Mouse (Mus musculus) limb, embryonic 11.5 days (tissue): ENCODE results near the gene Scamp4. TPM values are rescaled to one million over a fixed set of nuclear protein-coding genes. Genes with fewer than 3 reads are reported as not detected.
A peak's percentile ranks its signal among the peaks of the same experiment; 100 is the strongest.

Experiments used
- ATAC-seq: fragments of 200-750 bp; cut with Nextera tagmentation; 2 replicates; pipeline ENCODE4 v1.8.0; 2017; ENCODE audit warnings: low read depth; ENCODE audit not compliant: insufficient number of reproducible peaks, low FRiP score, low TSS enrichment
- DNase-seq: peaks from one replicate; pipeline ENCODE4 v3.0.0-alpha.2; 2015; ENCODE audit warnings: low spot score
- H3K27ac ChIP-seq: fragments of 300-500 bp; sonication (generic); replicated peaks from 2 replicates; pipeline ENCODE4 v1.5.1; 2014; ENCODE audit warnings: low read depth, mild to moderate bottlenecking, low read length
- H3K27me3 ChIP-seq: fragments of 300-500 bp; sonication (generic); 2 replicates; pipeline ENCODE4 v1.6.1; 2014; ENCODE audit warnings: mild to moderate bottlenecking, low read length, mixed read lengths; ENCODE audit not compliant: control insufficient read depth, insufficient read depth
- H3K36me3 ChIP-seq: fragments of 300-500 bp; sonication (generic); 2 replicates; pipeline ENCODE4 v1.6.1; 2014; ENCODE audit warnings: mild to moderate bottlenecking, low read length, moderate library complexity, mixed read lengths; ENCODE audit not compliant: control insufficient read depth, insufficient read depth
- H3K4me1 ChIP-seq: fragments of 300-500 bp; sonication (generic); 2 replicates; pipeline ENCODE4 v1.6.1; 2014; ENCODE audit warnings: low read length, mixed read lengths; ENCODE audit not compliant: control insufficient read depth, insufficient read depth
- H3K4me2 ChIP-seq: fragments of 300-500 bp; sonication (generic); 2 replicates; pipeline ENCODE4 v1.6.1; 2014; ENCODE audit warnings: low read depth, mild to moderate bottlenecking, moderate library complexity; ENCODE audit not compliant: severe bottlenecking
- H3K4me3 ChIP-seq: fragments of 300-500 bp; sonication (generic); 2 replicates; pipeline ENCODE4 v1.5.1; 2014; ENCODE audit warnings: low read depth, low read length
- H3K9ac ChIP-seq: fragments of 300-500 bp; sonication (generic); 2 replicates; pipeline ENCODE4 v1.6.1; 2014; ENCODE audit warnings: mild to moderate bottlenecking, low read length
- H3K9me3 ChIP-seq: fragments of 300-500 bp; sonication (generic); 2 replicates; pipeline ENCODE4 v1.6.1; 2016; ENCODE audit warnings: low read length; ENCODE audit not compliant: control insufficient read depth
- WGBS: fragments of 180-500 bp; shearing (Covaris S2); extraction: QIAGEN DNeasy Blood & Tissue Kit; methylation state at CpG from one replicate; pipeline ENCODE4 v1.1.7; 2014; 5-methylcytosine and 5-hydroxymethylcytosine counted together
- polyA plus RNA-seq: library from polyadenylated mRNA; unstranded; fragments of >200 nt; fragmentation: Nextera tagmentation; extraction: Ambion mirVana; gene quantifications from 2 replicates; pipeline ENCODE4 v1.2.1, GENCODE M21; 2014

Scamp4 gene
- polyA plus RNA-seq, result 68.8 and 73.0 TPM in 2 replicates

GRCm38 (mm10) chr10:80602698-80603325, at the start of gene Scamp4, which contains the start of gene Adat3:
Scamp4 (plus strand) TSS chr10:80602872.
Adat3 (plus strand) TSS chr10:80602880.
- under 1% methylated on average over 54 of the region's 54 CpGs for WGBS
- Histone ChIP-seq H3K4me2 (peak within 1 kb of the TSS; percentile 90), H3K9me3 (no peaks in the 10 kb centered on the region), H3K4me3 (peak within 1 kb of the TSS; percentile 71), H3K27me3 (no peaks in the 10 kb centered on the region), H3K36me3 (peaks cover 9% of the 10 kb centered on the region), H3K4me1 (peaks cover 11% of the 10 kb centered on the region), H3K27ac (peak within 1 kb of the TSS; percentile 73), H3K9ac (peak within 1 kb of the TSS; percentile 53)
- DNase-seq, result peak; percentile 94
- ATAC-seq, result peak; percentile 91

GRCm38 (mm10) chr10:80553575-80553974, 49.1 kb upstream of the Scamp4 start:
- 87% methylated on average over 8 of the region's 8 CpGs for WGBS
- ATAC-seq (no peak), DNase-seq (no peak)
- H3K27me3 ChIP-seq, result no peaks in the 10 kb centered on the region
- H3K36me3 ChIP-seq, result peaks cover 15% of the 10 kb centered on the region
- no peaks in the 10 kb centered on the region for H3K9me3 ChIP-seq
- no peak overlapping the region for H3K27ac ChIP-seq
- no peak overlapping the region for H3K9ac ChIP-seq
- no peak overlapping the region for H3K4me2 ChIP-seq
- no peaks in the 10 kb centered on the region for H3K4me1 ChIP-seq
- H3K4me3 ChIP-seq, result no peak overlapping the region

GRCm38 (mm10) chr10:80553997-80554396, 48.7 kb upstream of the Scamp4 start:
- no peak for ATAC-seq
- Histone ChIP-seq H3K9ac (no peak overlapping the region; the same call in 1 of the 2 replicates), H3K4me2 (no peak overlapping the region), H3K27me3 (no peaks in the 10 kb centered on the region), H3K27ac (no peak overlapping the region), H3K36me3 (peaks cover 12% of the 10 kb centered on the region), H3K4me1 (no peaks in the 10 kb centered on the region), H3K9me3 (no peaks in the 10 kb centered on the region), H3K4me3 (no peak overlapping the region)
- DNase-seq, result no peak
- 90% methylated on average over 6 of the region's 6 CpGs for WGBS

GRCm38 (mm10) chr10:80557346-80557965, 45.2 kb upstream of the Scamp4 start:
- Histone ChIP-seq H3K27ac (no peak overlapping the region), H3K4me1 (peaks cover 9% of the 10 kb centered on the region), H3K36me3 (peaks cover 3% of the 10 kb centered on the region; the same call in 1 of the 2 replicates), H3K27me3 (no peaks in the 10 kb centered on the region), H3K9me3 (no peaks in the 10 kb centered on the region), H3K4me3 (no peak overlapping the region), H3K9ac (no peak overlapping the region), H3K4me2 (no peak overlapping the region)
- peak; percentile 84 for DNase-seq
- ATAC-seq, result no peak
- 41% methylated on average over 5 of the region's 5 CpGs for WGBS

- ATAC-seq (no peak), DNase-seq (no peak)
- Histone ChIP-seq H3K4me3 (no peak overlapping the region), H3K36me3 (peaks cover 3% of the 10 kb centered on the region; the same call in 1 of the 2 replicates), H3K4me1 (peaks cover 9% of the 10 kb centered on the region), H3K4me2 (no peak overlapping the region), H3K27ac (no peak overlapping the region), H3K9me3 (no peaks in the 10 kb centered on the region), H3K9ac (peak overlapping the region; percentile 22; the same call in 1 of the 2 replicates), H3K27me3 (no peaks in the 10 kb centered on the region)
- 86% methylated on average over 7 of the region's 7 CpGs for WGBS
Measured at GRCm38 (mm10) chr10:80559431-80559830, 43.2 kb upstream of the Scamp4 start.

- Histone ChIP-seq H3K4me3 (peak overlapping the region; percentile 95), H3K4me1 (peaks cover 9% of the 10 kb centered on the region), H3K9ac (peak overlapping the region; percentile 79), H3K9me3 (no peaks in the 10 kb centered on the region), H3K27ac (0 out of 2 replicates have a peak overlapping the region, but pooled peaks have one; percentile 48), H3K4me2 (peak overlapping the region; percentile 75), H3K36me3 (peaks cover 3% of the 10 kb centered on the region; the same call in 1 of the 2 replicates), H3K27me3 (no peaks in the 10 kb centered on the region)
- ATAC-seq, result no peak
- 2% methylated on average over 13 of the region's 13 CpGs for WGBS
- DNase-seq, result no peak
Measured at GRCm38 (mm10) chr10:80560621-80561020, 42.1 kb upstream of the Scamp4 start.

GRCm38 (mm10) chr10:80561116-80561944, 41.3 kb upstream of the Scamp4 start, which contains the start of gene Rexo1:
Rexo1 (minus strand) TSS chr10:80561560.
- H3K36me3 ChIP-seq, result peaks cover 3% of the 10 kb centered on the region; the same call in 1 of the 2 replicates
- under 1% methylated on average over 72 of the region's 72 CpGs for WGBS
- ATAC-seq, result peak; percentile 78
- H3K4me3 ChIP-seq, result peak within 1 kb of the TSS; percentile 95
- no peaks in the 10 kb centered on the region for H3K27me3 ChIP-seq
- peak within 1 kb of the TSS; percentile 75 for H3K4me2 ChIP-seq
- peaks cover 9% of the 10 kb centered on the region for H3K4me1 ChIP-seq
- DNase-seq, result peak; percentile 97
- no peaks in the 10 kb centered on the region for H3K9me3 ChIP-seq
- H3K27ac ChIP-seq, result peak within 1 kb of the TSS; percentile 48
- peak within 1 kb of the TSS; percentile 79 for H3K9ac ChIP-seq
